Mouse (Mus musculus) skeletal muscle tissue, adult 2 months (tissue): ENCODE measurements at regions not wholly inside any gene's neighbourhood (a gene's known extent, or its start where the extent isn't known, plus 50 kb on each side); places are given as distances from the start of the nearest gene placed in this dataset.
A peak's percentile ranks its signal among the peaks of the same experiment; 100 is the strongest.

ENCODE experiments used
- DNase-seq: peaks from one replicate; pipeline ENCODE4 v3.0.0-alpha.2; 2012; ENCODE audit warnings: low read depth, low spot score

- no peak for DNase-seq
These were observed 387.6 kb downstream of the D3Ertd751e start for GRCm38 (mm10) chr3:42129821-42130560.

GRCm38 (mm10) chr3:42132322-42132721 lies 389.9 kb downstream of the D3Ertd751e start:
- no peak for DNase-seq

DNA sequence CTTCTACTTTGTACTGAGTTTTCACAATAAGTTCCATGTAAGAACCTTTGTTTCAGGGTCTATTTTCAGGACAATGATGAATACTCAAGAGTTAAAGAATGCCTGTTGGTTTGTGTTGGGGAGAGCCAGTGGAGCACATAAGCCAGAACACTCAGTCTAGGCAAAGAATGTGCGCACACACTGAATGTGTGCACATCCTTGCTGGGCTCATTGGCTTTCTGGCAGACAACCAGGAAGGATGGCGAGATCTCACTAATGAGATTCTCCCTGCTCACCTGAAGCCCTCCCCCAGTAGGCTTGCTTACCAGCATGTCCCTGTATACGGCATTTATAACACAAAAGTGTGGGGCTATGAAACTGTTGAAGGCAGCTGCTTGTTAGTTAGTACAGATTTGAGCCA lies 411.0 kb downstream of the D3Ertd751e start:
- DNase-seq, result no peak

DNA sequence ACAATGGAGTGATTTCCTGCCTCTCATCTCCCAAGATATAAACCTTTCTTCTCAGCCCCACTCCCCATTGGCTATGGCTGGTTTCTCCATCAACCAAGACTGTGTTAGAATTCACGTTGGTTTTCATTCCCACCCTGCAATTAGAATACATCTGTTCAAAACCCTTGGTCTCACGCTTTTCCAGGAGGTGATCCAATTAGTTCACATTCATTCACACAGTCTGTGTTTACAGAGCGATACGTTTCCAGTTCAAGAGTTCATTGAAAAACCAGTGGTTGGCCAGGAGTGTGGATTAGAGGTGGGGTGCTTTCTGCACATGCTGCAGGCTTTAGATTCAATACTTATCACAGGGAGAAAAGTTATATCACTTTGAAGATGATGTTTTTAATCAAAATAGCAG lies 412.5 kb downstream of the D3Ertd751e start:
- DNase-seq, result no peak

DNA sequence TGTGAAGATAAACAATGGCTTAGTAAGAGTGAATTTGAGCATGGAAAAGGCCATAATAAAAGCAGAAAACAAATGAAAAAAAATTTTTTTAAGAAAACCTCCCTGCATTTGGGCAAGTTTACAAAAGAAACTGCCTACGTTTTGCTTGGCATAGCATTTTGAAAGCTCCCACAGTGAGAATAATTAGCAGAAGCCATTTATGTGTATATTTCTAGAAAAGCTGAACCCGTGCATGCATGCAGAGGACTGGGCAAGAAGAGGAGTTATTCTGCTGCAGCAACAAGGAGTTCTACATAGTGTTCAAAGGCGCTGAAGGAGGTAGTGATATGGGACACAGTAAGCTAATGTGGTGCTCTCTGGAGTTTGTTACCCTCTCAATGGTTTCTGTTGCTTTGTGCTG lies 421.3 kb downstream of the D3Ertd751e start:
- DNase-seq, result no peak

DNA sequence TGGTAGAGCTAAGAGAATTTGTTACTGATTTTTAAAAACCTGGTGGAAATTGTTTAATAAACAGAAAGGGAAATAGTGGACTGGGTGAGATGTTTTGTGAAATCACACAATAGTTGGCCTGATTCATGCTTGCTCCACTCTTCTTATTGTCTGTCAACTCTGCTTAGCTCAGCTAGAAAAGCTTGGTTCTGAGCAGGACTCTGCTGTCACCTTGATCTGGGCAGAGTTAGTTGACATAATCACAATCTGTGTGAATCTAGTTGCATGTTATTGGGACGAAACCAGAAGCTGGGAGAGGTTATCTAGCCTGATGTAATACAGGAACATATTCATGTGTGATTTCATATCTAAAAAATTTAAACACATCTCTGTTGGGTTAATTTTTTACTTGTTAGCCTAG lies 456.8 kb downstream of the D3Ertd751e start:
- no peak for DNase-seq

DNA sequence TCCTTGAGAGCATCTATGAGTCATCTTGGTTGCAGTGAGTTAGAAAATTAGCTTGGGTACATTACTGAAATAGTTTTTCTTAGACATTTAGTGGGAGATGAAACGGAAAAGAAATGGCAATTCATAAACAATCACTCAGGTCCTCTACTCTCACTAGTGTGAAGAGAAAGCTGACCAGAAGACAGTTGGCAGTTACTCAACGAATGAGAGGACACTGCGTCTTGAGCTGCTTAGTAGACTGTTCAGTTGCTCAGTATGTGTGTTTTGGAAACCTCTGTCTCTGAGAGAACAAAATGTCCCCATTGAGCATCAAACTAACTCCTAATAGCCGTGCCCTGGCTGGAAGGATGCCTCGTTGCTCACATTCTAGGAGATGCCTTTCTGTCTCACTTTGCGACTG lies 459.0 kb downstream of the D3Ertd751e start:
- no peak for DNase-seq

DNA sequence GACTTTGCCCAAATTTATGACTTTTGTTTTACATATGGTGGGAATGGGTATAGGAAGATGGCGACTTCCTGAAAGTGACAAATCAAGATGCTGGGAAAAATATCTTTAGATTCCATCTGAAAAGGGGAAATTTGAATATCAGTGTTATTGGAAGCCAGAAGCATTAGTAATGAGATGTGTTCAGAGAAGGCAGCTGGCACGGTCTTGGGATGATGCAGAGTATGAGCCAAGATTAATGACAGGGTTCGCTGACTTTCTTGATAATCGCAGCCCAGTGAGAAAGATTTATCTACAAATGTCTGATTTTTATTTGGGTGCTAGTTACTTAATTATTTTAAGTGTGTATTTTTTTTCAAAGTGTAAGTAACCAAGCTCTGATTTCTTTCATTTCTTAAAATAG lies 463.2 kb downstream of the D3Ertd751e start:
- DNase-seq, result no peak

GRCm38 (mm10) chr3:42211420-42211819 lies 469.0 kb downstream of the D3Ertd751e start:
- no peak for DNase-seq

- peak; percentile 8 for DNase-seq
These were observed 470.0 kb downstream of the D3Ertd751e start for GRCm38 (mm10) chr3:42212456-42212855.

DNA sequence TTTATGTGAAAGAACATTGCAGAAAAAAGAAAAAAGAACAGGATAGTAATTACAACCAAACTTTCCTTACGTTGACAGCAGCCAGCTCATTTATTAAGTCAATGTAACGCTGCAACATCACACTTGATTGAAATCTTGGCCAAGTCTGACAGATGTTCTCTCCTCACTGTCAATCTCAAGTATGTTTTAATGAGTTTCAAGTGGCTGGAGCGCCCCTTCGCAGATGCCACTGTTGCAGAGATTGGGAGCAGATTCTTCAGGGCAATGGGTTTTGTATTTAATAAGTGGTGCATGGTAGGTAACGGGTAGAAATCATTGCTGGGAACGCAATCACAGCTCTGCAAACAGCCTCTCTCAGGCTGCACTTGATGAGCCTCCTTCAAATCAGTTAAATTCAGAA lies 470.8 kb downstream of the D3Ertd751e start:
- no peak for DNase-seq

- no peak for DNase-seq
These were observed 472.3 kb downstream of the D3Ertd751e start for GRCm38 (mm10) chr3:42214624-42215276.

DNA sequence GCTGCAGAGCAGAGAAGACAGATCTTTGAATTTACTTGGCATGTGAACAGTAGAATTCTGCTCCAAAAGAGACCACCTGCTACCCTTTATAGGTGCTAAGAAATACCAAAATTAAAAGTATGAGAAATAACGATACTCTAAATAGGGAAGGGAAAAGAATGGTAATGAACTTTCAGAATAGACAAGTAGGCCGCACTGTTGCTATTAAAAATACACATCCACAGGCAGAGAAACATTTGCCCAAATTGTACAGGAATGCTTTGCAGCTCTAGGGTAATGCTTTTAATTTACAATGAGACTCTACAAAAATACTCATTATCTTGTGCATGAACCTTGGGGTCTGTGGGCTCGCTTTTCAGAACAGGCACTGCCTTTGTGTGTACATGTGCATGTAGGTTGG lies 476.3 kb downstream of the D3Ertd751e start:
- no peak for DNase-seq

GRCm38 (mm10) chr3:42227679-42228398 lies 485.4 kb downstream of the D3Ertd751e start:
- DNase-seq, result no peak

- no peak for DNase-seq
These were observed 486.0 kb downstream of the D3Ertd751e start for GRCm38 (mm10) chr3:42228399-42228755.

DNA sequence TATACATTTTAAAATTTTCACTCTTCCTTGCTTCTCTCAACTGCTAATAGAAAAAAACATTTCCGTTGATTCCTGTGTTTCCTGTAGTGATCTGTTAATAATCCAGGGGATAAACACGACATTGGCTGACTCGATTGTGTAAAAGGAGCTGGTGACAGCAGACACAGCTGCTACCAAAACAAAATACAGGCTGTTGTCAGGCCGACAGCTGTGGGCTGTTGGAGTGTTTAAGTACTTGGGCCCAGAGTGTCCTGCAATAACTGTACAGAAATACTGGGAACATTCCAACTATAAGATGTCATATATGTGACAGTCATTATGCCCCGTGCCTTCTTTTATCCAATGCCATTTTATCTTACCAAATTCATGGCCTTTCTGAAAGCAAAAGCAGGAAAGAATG lies 489.9 kb downstream of the D3Ertd751e start:
- no peak for DNase-seq

DNA sequence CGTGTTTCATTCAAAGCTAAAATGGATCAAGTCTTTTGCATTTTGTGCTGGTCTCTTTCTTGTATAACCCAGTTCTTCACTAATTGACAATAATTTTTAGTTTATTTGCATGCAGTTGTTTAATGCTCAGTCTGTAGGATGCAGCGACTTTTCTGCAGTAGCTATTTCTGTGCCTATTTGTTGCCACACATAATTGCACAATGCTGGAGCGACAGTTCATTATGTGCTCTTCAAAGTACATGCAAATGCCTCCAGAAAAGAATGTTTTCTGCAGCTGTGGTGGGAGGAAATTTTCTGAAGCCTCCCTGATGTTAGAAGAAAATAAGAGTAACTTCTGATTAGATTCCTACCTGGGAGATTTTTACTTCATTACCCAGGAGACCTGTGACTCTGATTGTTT lies 491.3 kb downstream of the D3Ertd751e start:
- DNase-seq, result no peak

GRCm38 (mm10) chr3:42235515-42235914 lies 493.1 kb downstream of the D3Ertd751e start:
- no peak for DNase-seq
